Mouse (Mus musculus) stomach, embryonic 16.5 days (tissue): ENCODE data around the gene Izumo1r. TPM values are rescaled to one million over a fixed set of nuclear protein-coding genes. Genes with fewer than 3 reads are reported as not detected.

Source experiments
- ATAC-seq: fragments of 200-750 bp; cut with Nextera tagmentation; 2 replicates; pipeline ENCODE4 v1.8.0; 2017; ENCODE audit warnings: moderate number of reproducible peaks, moderate TSS enrichment; ENCODE audit not compliant: insufficient read depth, low FRiP score
- H3K27ac ChIP-seq: fragments of 300-500 bp; sonication (generic); 2 replicates; pipeline ENCODE4 v1.5.1; 2014; ENCODE audit warnings: low read length
- H3K27me3 ChIP-seq: fragments of 300-500 bp; sonication (generic); 2 replicates; pipeline ENCODE4 v1.6.1; 2014; ENCODE audit warnings: low read length, control low read depth, mixed read lengths; ENCODE audit not compliant: control insufficient read depth, insufficient read depth
- H3K36me3 ChIP-seq: fragments of 300-500 bp; sonication (generic); 2 replicates; pipeline ENCODE4 v1.6.1; 2014; ENCODE audit warnings: low read length; ENCODE audit not compliant: control insufficient read depth, insufficient read depth
- H3K4me1 ChIP-seq: fragments of 300-500 bp; sonication (generic); 2 replicates; pipeline ENCODE4 v1.6.1; 2014; ENCODE audit warnings: low read length, control low read depth, mixed read lengths; ENCODE audit not compliant: control insufficient read depth, insufficient read depth
- H3K4me2 ChIP-seq: fragments of 300-500 bp; sonication (generic); 2 replicates; pipeline ENCODE4 v1.6.1; 2014; ENCODE audit warnings: low read depth, low read length, mixed read lengths
- H3K4me3 ChIP-seq: fragments of 300-500 bp; sonication (generic); replicated peaks from 2 replicates; pipeline ENCODE4 v1.5.1; 2014; ENCODE audit warnings: mild to moderate bottlenecking, low read length
- H3K9ac ChIP-seq: fragments of 300-500 bp; sonication (generic); 2 replicates; pipeline ENCODE4 v1.6.1; 2014; ENCODE audit warnings: low read length
- H3K9me3 ChIP-seq: fragments of 300-500 bp; sonication (generic); replicated peaks from 2 replicates; pipeline ENCODE4 v1.6.1; 2016; ENCODE audit warnings: low read length, control low read depth; ENCODE audit not compliant: control insufficient read depth
- WGBS: fragments of 180-500 bp; shearing (Covaris S2); extraction: QIAGEN DNeasy Blood & Tissue Kit; methylation state at CpG from one replicate; pipeline ENCODE4 v1.1.7; 2014; 5-methylcytosine and 5-hydroxymethylcytosine counted together
- polyA plus RNA-seq: library from polyadenylated mRNA; unstranded; fragments of >200 nt; fragmentation: Nextera tagmentation; extraction: Ambion mirVana; gene quantifications from 2 replicates; pipeline ENCODE4 v1.2.1, GENCODE M21; 2015

Izumo1r gene
- polyA plus RNA-seq, 1 experiment from 2014 or later = not detected

DNA sequence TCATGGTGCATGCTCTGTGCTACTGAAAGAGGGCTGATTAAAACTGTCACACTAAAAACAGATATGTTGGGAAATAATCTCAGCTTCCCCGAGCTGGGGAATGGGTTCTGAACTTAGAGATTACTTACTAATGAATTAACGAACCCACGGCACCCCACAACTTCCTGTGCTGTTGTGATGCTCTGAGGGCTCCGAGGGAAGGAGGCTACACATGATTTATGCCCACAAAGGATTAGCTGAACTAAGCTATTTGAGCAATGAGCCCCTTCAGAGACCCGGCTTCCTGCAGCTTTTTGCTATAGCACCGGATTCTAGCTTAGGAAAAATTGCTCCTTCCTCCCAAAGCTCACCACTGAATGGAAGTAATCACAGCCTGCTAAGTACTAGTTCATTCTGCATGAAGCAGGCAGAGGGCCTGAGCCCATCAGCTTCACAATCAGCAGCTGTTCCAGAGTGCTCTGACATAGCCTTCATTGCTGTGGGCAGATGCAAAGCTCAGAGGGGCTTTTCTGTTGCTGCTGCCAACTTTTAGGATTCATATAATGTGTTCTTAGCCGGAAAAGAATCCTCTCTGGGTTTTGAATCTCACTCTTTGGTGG is 8.4 kb downstream of the Izumo1r start:
- H3K9me3 ChIP-seq = no peaks in the 10 kb centered on the region
- no peak overlapping the region for H3K4me3 ChIP-seq
- H3K27me3 ChIP-seq = no peaks in the 10 kb centered on the region
- no peak overlapping the region for H3K9ac ChIP-seq
- H3K4me2 ChIP-seq = no peak overlapping the region
- 0 out of 2 replicates have a peak, but pooled peaks cover 5% of the 10 kb centered on the region for H3K4me1 ChIP-seq
- ATAC-seq = no peak
- WGBS = 48% methylated on average over 7 of the region's 7 CpGs
- H3K36me3 ChIP-seq = no peaks in the 10 kb centered on the region
- no peak overlapping the region for H3K27ac ChIP-seq

DNA sequence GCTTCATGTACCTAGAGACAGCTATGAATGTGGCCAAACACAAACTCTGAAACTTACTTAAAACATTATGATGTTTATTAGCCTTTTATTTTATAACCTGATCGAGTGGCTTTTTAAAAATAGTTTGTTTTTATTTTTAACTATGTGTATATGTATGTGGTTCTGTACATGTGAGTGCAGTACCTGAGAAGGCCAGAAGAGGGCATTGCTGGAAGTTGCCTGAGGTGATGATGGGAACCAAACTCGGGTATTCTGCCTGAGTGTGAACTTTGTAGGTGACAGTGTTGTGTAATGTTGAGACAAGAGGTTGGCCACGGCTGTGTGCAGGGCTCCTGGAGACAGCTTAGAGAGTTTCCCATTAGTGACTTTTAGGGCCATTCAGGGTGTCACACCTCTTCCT is 9.1 kb downstream of the Izumo1r start:
- Histone ChIP-seq H3K4me1 (0 out of 2 replicates have a peak, but pooled peaks cover 5% of the 10 kb centered on the region), H3K27ac (no peak overlapping the region), H3K9ac (no peak overlapping the region), H3K27me3 (no peaks in the 10 kb centered on the region), H3K36me3 (no peaks in the 10 kb centered on the region), H3K9me3 (no peaks in the 10 kb centered on the region), H3K4me2 (no peak overlapping the region), H3K4me3 (no peak overlapping the region)
- WGBS = 83% methylated on average over 3 of the region's 3 CpGs
- no peak for ATAC-seq

DNA sequence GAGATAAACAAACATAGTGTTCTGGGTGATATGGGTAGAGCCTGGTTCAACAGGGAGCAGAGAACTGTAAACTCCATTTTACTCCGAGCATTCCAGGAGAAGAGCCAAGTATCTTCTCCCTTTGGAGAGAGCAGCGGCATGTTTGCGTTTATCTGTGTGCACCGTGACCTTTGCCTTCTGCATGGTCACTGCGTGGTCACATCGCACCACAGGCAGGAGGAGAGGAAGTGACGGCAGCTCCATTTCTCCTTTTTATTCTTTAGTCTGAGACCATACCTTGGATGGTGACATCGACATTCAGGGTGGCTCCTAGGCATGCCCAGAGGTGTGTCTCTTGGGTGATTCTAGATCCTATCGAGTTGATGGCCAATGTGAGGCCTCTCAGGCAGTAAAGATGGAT is 10.4 kb downstream of the Izumo1r start:
- no peak for ATAC-seq
- Histone ChIP-seq H3K4me1 (0 out of 2 replicates have a peak, but pooled peaks cover 5% of the 10 kb centered on the region), H3K9me3 (no peaks in the 10 kb centered on the region), H3K27me3 (no peaks in the 10 kb centered on the region), H3K27ac (no peak overlapping the region), H3K4me3 (no peak overlapping the region), H3K4me2 (no peak overlapping the region), H3K9ac (no peak overlapping the region), H3K36me3 (no peaks in the 10 kb centered on the region)
- 67% methylated on average over 9 of the region's 9 CpGs for WGBS

DNA sequence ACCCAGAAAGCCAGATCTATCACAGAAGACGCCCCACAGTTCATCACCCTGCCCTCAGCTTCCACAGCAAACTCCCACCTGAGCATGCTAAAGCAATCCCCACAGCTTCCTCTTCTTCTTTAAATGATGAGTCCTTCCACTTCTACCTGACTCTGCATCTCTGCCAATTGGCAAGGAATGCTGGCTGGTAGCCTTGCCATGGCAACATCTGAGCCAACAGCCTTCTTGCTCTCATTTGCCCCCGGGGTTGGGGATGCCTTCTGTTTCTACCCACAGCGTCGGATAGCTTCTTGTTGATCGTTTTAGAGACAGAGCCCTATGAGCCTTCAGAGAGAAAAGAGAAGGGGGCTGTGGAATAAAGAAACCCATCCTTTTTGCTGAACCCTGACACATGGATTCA is 11.9 kb downstream of the Izumo1r start:
- ATAC-seq = no peak
- no peak overlapping the region for H3K4me2 ChIP-seq
- H3K9me3 ChIP-seq = no peaks in the 10 kb centered on the region
- no peak overlapping the region for H3K27ac ChIP-seq
- H3K36me3 ChIP-seq = no peaks in the 10 kb centered on the region
- H3K4me3 ChIP-seq = no peak overlapping the region
- no peaks in the 10 kb centered on the region for H3K27me3 ChIP-seq
- WGBS = 83% methylated on average over 5 of the region's 5 CpGs
- 0 out of 2 replicates have a peak, but pooled peaks cover 1% of the 10 kb centered on the region for H3K4me1 ChIP-seq
- H3K9ac ChIP-seq = no peak overlapping the region

DNA sequence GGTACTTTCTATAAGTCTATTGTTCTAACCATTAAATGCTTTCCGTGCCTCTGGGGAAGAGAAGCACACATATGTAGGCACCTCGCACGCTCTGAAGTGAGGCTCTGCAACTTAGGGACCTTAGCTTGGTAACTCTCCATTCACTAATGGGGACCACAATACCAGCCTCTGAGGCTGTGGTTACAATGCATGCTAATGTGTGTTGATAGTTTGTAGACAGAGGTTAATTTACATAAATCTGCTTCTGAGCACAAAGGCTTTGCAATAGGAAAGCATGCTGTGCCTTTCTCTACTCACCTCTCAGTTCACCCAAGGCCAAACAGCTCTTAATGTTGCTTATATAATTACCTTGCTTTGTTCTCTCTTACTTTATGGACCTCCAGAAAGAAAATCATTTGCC is 13.1 kb downstream of the Izumo1r start:
- H3K27ac ChIP-seq = no peak overlapping the region
- no peak overlapping the region for H3K4me3 ChIP-seq
- H3K9ac ChIP-seq = no peak overlapping the region
- no peak for ATAC-seq
- H3K4me1 ChIP-seq = no peaks in the 10 kb centered on the region
- H3K36me3 ChIP-seq = no peaks in the 10 kb centered on the region
- H3K9me3 ChIP-seq = no peaks in the 10 kb centered on the region
- 80% methylated on average over 3 of the region's 3 CpGs for WGBS
- H3K4me2 ChIP-seq = no peak overlapping the region
- no peaks in the 10 kb centered on the region for H3K27me3 ChIP-seq

DNA sequence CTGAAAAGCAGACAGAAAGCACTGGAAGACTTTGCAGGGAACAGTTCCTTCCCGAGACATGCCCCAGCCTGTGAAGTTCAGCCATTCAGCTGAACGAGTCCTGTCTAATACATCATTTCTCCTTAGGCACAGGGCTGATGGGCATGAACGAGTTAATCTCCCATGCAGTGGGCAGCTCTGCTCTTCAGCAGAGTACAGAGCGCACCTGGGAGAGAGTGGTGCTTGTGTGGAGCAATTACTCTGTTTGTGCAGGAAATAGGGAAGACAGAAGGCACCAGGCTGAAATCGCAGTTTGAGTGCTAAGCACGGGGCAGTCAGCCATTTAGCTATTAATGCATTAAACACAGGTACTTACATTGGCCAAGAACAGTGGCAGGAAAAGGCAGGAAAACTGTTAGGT is 15.1 kb downstream of the Izumo1r start:
- H3K4me1 ChIP-seq = no peaks in the 10 kb centered on the region
- ATAC-seq = no peak
- 49% methylated on average over 6 of the region's 6 CpGs for WGBS

DNA sequence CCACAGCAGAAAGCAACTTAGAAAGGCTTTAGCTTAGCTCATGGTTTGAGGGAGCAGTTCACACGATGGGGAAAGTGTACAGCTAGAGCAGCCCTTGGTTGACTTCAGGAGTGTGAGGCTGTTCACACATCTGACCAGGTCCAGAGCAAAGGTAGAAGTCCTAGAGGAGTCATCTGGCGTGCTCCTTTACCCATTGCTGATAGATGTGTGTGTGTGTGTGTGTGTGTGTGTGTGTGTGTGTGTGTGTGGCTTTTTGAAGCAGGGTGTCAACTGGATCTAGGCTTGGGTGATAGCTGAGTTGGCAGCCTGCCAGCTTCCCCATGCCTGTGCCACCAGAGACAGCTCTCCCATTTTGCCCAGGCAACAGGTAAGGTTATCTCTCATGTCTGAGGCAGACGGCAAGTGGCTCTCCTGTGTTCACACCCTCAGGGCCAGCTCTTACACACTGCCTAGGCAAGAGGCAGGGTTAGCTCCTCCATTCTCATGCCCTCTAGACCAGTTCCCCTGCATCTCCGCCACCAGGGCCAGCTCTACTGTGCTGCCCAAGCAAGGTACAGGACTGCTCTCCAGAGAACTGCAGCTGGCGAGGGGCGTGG is 15.9 kb downstream of the Izumo1r start:
- WGBS = 73% methylated on average over 6 of the region's 6 CpGs
- Histone ChIP-seq H3K27ac (peak overlapping the region; percentile 31; the same call in 1 of the 2 replicates), H3K27me3 (no peaks in the 10 kb centered on the region), H3K9me3 (no peaks in the 10 kb centered on the region), H3K36me3 (no peaks in the 10 kb centered on the region), H3K4me3 (no peak overlapping the region), H3K9ac (no peak overlapping the region), H3K4me1 (no peaks in the 10 kb centered on the region), H3K4me2 (no peak overlapping the region)
- ATAC-seq = peak; percentile 62; the same call in 1 of the 2 replicates

More for the DNA sequence above, 15.1 kb downstream of the Izumo1r start:
- Histone ChIP-seq H3K9me3 (no peaks in the 10 kb centered on the region), H3K36me3 (no peaks in the 10 kb centered on the region), H3K27ac (no peak overlapping the region), H3K27me3 (no peaks in the 10 kb centered on the region), H3K9ac (no peak overlapping the region), H3K4me2 (no peak overlapping the region), H3K4me3 (no peak overlapping the region)

DNA sequence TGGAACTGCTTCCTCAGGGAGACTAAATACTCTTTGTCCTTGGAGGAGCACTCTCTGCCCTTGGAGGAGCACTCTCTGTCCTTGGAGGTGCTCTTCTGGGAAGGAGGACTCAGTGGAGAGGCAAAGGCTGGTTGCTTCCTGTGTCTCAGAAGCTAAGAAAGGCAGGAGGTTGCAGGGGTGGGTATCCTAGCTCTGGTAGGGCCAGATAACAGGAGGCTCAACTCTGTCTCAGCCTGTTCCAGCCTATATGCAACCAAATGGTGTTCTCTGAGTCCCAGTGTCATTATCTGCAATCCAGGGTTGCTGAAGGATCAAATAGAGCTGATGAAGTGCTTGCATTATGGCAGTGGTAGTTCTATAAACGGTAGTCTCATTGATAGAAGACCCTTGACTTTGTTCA is 17.8 kb downstream of the Izumo1r start:
- Histone ChIP-seq H3K27me3 (no peaks in the 10 kb centered on the region), H3K9me3 (no peaks in the 10 kb centered on the region), H3K27ac (no peak overlapping the region), H3K4me3 (no peak overlapping the region), H3K36me3 (no peaks in the 10 kb centered on the region), H3K4me2 (no peak overlapping the region), H3K9ac (no peak overlapping the region), H3K4me1 (no peaks in the 10 kb centered on the region)
- WGBS = 73% methylated on average over 1 of the region's 1 CpGs
- no peak for ATAC-seq

DNA sequence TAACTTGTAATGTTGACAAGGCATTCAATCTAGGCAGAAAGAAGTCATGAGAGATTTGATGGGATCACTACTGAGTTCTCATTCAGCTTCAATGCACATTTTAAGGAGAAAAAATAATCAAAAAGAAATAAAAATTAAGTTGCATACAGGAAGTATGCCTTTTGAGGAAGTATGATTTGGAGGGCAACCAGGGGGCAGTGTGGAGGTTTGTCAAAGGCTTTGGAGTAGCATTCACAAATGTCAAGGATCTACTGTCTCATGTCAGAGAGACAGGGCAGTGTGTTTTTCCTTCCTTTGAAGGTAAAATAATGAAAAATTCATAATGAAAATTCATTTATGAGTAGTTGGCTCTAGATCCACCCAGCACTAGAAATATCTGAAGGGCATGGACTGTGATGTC is 18.6 kb downstream of the Izumo1r start:
- no peaks in the 10 kb centered on the region for H3K4me1 ChIP-seq
- no peaks in the 10 kb centered on the region for H3K27me3 ChIP-seq
- no peak for ATAC-seq
- H3K4me2 ChIP-seq = no peak overlapping the region
- no peak overlapping the region for H3K9ac ChIP-seq
- no peaks in the 10 kb centered on the region for H3K36me3 ChIP-seq
- no peak overlapping the region for H3K27ac ChIP-seq
- H3K4me3 ChIP-seq = no peak overlapping the region
- H3K9me3 ChIP-seq = no peaks in the 10 kb centered on the region
